Comparison of ENCODE assay signal across 1 mouse cellular context in the genomic region with DNA sequence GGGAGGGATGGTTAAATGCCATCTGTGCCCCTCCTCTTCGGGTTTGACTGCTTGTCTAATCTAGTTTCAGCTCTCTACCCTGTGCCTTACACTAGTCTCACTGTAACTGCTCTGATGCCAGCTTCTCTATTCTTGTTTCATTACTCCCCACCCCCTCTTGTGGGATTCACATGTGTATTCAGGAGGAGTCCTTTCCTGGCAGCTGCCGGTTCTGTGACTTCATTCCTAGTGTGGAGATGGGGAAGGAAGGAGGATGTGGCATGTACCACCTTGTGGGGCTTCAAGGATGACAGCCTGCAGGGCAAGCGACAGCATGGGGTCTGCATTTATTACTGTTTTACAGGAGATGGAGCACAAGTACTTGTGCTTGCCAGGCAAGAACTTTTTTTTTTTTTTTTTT.
TF ChIP-seq lines count a peak whose summit lies in the region.

No protein-coding gene starts in this region.

TF ChIP-seq in CH12.LX, 34 proteins besides CTCF, POLR2A, EP300 and RAD21:
- no peak for TF ChIP-seq MEF2A (IDR thresholded peaks at IDR 0.05; ENCODE audit: borderline replicate concordance, low read depth, low read length)
- TF ChIP-seq TCF12 (IDR thresholded peaks at IDR 0.05; ENCODE audit: low read depth, low read length): no peak
- no peak for TF ChIP-seq ZNF384 (IDR thresholded peaks at IDR 0.05; ENCODE audit: low read depth, low read length)
- no peak for TF ChIP-seq POLR2AphosphoS2 (IDR thresholded peaks at IDR 0.05; ENCODE audit: low read depth, low read length)
- no peak for TF ChIP-seq MXI1 (IDR thresholded peaks at IDR 0.05; ENCODE audit: low read depth, low read length)
- TF ChIP-seq KAT2A (IDR thresholded peaks at IDR 0.05; ENCODE audit: insufficient replicate concordance, low read length): no peak
- TF ChIP-seq UBTF (IDR thresholded peaks at IDR 0.05; ENCODE audit: low read depth, low read length): no peak
- no peak for TF ChIP-seq MYC (IDR thresholded peaks at IDR 0.05; ENCODE audit: low read depth, low read length)
- no peak for TF ChIP-seq RCOR1 (conservative IDR thresholded peaks at IDR 0.05; ENCODE audit: low read depth, low read length)
- TF ChIP-seq HCFC1 (IDR thresholded peaks at IDR 0.05; ENCODE audit: low read depth, low read length): no peak
- no peak for TF ChIP-seq MAFK (IDR thresholded peaks at IDR 0.05; ENCODE audit: insufficient replicate concordance, low read length)
- no peak for TF ChIP-seq BHLHE40 (IDR thresholded peaks at IDR 0.05; ENCODE audit: low read depth, low read length)
